In genomic region chr16:18176758-18177157, GRCm38 (mm10) we compare ENCODE assay signal across 14 mouse cellular contexts. TPM values are rescaled to one million over a fixed set of nuclear protein-coding genes. Genes with fewer than 3 reads are reported as not detected.
A peak's percentile ranks its signal among the peaks of the same experiment; 100 is the strongest.
DNase-seq lines count a peak whose midpoint lies in the region; ATAC-seq and TF ChIP-seq lines count a peak whose summit lies in the region.
"Had no signal": no experiment of that assay in that cellular context is flagged by ENCODE, and none has a peak within 500 bp of the region (broad histone marks: within the 10 kb centered on the region; RNA-seq: fewer than 3 reads in every experiment).

No protein-coding gene starts in this region.

- no peaks in the 10 kb centered on the region for H3K9me3 ChIP-seq in lung, embryonic 14.5 days (ENCODE audit: low read depth, low read length)
- no peaks in the 10 kb centered on the region for H3K9me3 ChIP-seq in stomach, embryonic 14.5 days (ENCODE audit: control insufficient read depth, low read depth, low read length)
- H3K9me3 ChIP-seq: forebrain, embryonic 13.5 days; hindbrain, embryonic 15.5 days had no signal

- H3K36me3 ChIP-seq in lung, embryonic 14.5 days (ENCODE audit: insufficient read depth), result no peaks in the 10 kb centered on the region
- no peaks in the 10 kb centered on the region for H3K36me3 ChIP-seq in stomach, embryonic 14.5 days (ENCODE audit: control insufficient read depth, insufficient read depth, low read length)
- H3K36me3 ChIP-seq: hindbrain, embryonic 15.5 days had no signal

- ATAC-seq in lung, embryonic 14.5 days (ENCODE audit: insufficient read depth), result no peak
- no peak for ATAC-seq in stomach, embryonic 14.5 days (ENCODE audit: insufficient number of reproducible peaks, insufficient read depth, low FRiP score, low read depth)
- ATAC-seq: forebrain, embryonic 13.5 days had no signal

- no peak overlapping the region for H3K9ac ChIP-seq in lung, embryonic 14.5 days
- no peak overlapping the region for H3K9ac ChIP-seq in stomach, embryonic 14.5 days (replicated peaks; ENCODE audit: low read depth, low read length)
- H3K9ac ChIP-seq: forebrain, embryonic 13.5 days; hindbrain, embryonic 15.5 days had no signal

- TF ChIP-seq CTCF in gastrocnemius, adult 2 months (IDR thresholded peaks at IDR 0.05), result peak; percentile 57
- peak; percentile 30 for TF ChIP-seq CTCF in lung, embryonic 14.5 days (IDR thresholded peaks at IDR 0.05; ENCODE audit: low read depth)

- no peak overlapping the region for H3K4me2 ChIP-seq in lung, embryonic 14.5 days
- no peak overlapping the region for H3K4me2 ChIP-seq in stomach, embryonic 14.5 days (replicated peaks; ENCODE audit: low read depth, low read length)
- H3K4me2 ChIP-seq: forebrain, embryonic 13.5 days; hindbrain, embryonic 15.5 days had no signal

- 79% methylated on average over 4 of the region's 4 CpGs for WGBS in lung, embryonic 14.5 days
- 71% methylated on average over 4 of the region's 4 CpGs for WGBS in stomach, embryonic 14.5 days

- 0 out of 2 replicates have a peak overlapping the region, but pooled peaks have one; percentile 35 for H3K27ac ChIP-seq in gastrocnemius, adult 2 months
- H3K27ac ChIP-seq in lung, embryonic 14.5 days (ENCODE audit: low read depth), result no peak overlapping the region
- H3K27ac ChIP-seq in stomach, embryonic 14.5 days (ENCODE audit: low read length), result peak overlapping the region; percentile 69; the same call in 1 of the 2 replicates
- H3K27ac ChIP-seq: forebrain, embryonic 13.5 days; hindbrain, embryonic 15.5 days had no signal

- no peaks in the 10 kb centered on the region; the same call in 1 of the 2 replicates for H3K4me1 ChIP-seq in lung, embryonic 14.5 days (ENCODE audit: insufficient read depth)
- peaks cover 38% of the 10 kb centered on the region for H3K4me1 ChIP-seq in stomach, embryonic 14.5 days (ENCODE audit: control insufficient read depth, insufficient read depth, low read length)

- H3K4me3 ChIP-seq in gastrocnemius, adult 2 months, result no peak overlapping the region
- H3K4me3 ChIP-seq in lung, embryonic 14.5 days (ENCODE audit: low read depth, low read length), result no peak overlapping the region
- no peak overlapping the region for H3K4me3 ChIP-seq in stomach, embryonic 14.5 days (ENCODE audit: low read depth, low read length)
- H3K4me3 ChIP-seq: forebrain, embryonic 13.5 days; hindbrain, embryonic 15.5 days had no signal

- intact Hi-C loops in gastrocnemius, adult 2 months (cut with DNase I), result loop anchor here (2.0 kb wide), 1 partner anchor 34 kb away; no protein-coding TSS in a partner anchor

- peak; percentile 75 for DNase-seq in gastrocnemius, adult 2 months
- DNase-seq in gastrocnemius, postnatal 25 days, result no peak
- DNase-seq in lung, embryonic 14.5 days, result no peak
- DNase-seq in lung, adult 18-20 months, result no peak
- peak; percentile 43 to 49 for DNase-seq in kidney, postnatal 4 days
- DNase-seq in frontal cortex, postnatal 14 days (ENCODE audit: low spot score in 2 of 2), result no peak
- no peak for DNase-seq in layer of hippocampus, adult 11-12 months (ENCODE audit: low spot score)
- DNase-seq: adrenal gland, postnatal 25 days had no signal

- no peaks in the 10 kb centered on the region for H3K27me3 ChIP-seq in lung, embryonic 14.5 days (ENCODE audit: insufficient read depth, low read length)
- no peaks in the 10 kb centered on the region for H3K27me3 ChIP-seq in stomach, embryonic 14.5 days (ENCODE audit: control insufficient read depth, insufficient read depth, low read length)
- H3K27me3 ChIP-seq: forebrain, embryonic 13.5 days; hindbrain, embryonic 15.5 days had no signal

RNA-seq across cellular contexts. Expression of gene Ccdc188, which starts 40.9 kb away (rescaled TPM):
- total RNA-seq in gastrocnemius, adult 2 months (2021), result not detected
- not detected for total RNA-seq in gastrocnemius, postnatal 25 days (2021)
- not detected in 2 replicates for polyA plus RNA-seq in lung, embryonic 14.5 days (2014; fragmentation: Nextera tagmentation; extraction: Ambion mirVana)
- not detected in 2 replicates for polyA plus RNA-seq in stomach, embryonic 14.5 days (2014; fragmentation: Nextera tagmentation; extraction: Ambion mirVana)
- total RNA-seq: adrenal gland, postnatal 25 days; common myeloid progenitor, adult 5-6 weeks; left cerebral cortex, postnatal 10 days; megakaryocyte, adult 5-6 weeks had no signal
- polyA plus RNA-seq: forebrain, embryonic 13.5 days; hindbrain, embryonic 15.5 days had no signal

RNA-seq across cellular contexts. Expression of gene Rtn4r, which starts 49.3 kb away (rescaled TPM):
- total RNA-seq in gastrocnemius, adult 2 months (2021), result not detected
- under 1 TPM in 1 of 2 experiments, not detected in 1; 0.13 TPM for total RNA-seq in gastrocnemius, postnatal 25 days (2021)
- 1.3 and 1.7 TPM in 2 replicates for polyA plus RNA-seq in lung, embryonic 14.5 days (2014; fragmentation: Nextera tagmentation; extraction: Ambion mirVana)
- polyA plus RNA-seq in stomach, embryonic 14.5 days (2014; fragmentation: Nextera tagmentation; extraction: Ambion mirVana), result 2.1 and 3.6 TPM in 2 replicates
- total RNA-seq: adrenal gland, postnatal 25 days had no signal

RNA-seq across cellular contexts. Expression of gene Zdhhc8, which starts 58.2 kb away (rescaled TPM):
- 10 to 100 TPM; 21.6 to 28.7 TPM for total RNA-seq in gastrocnemius, adult 2 months (2021)
- total RNA-seq in gastrocnemius, postnatal 25 days (2021), result 10 to 100 TPM; 21.6 to 26.6 TPM
- polyA plus RNA-seq in lung, embryonic 14.5 days (2014; fragmentation: Nextera tagmentation; extraction: Ambion mirVana), result 22.0 and 23.8 TPM in 2 replicates
- 9.8 and 11.1 TPM in 2 replicates for polyA plus RNA-seq in stomach, embryonic 14.5 days (2014; fragmentation: Nextera tagmentation; extraction: Ambion mirVana)

Comparison
In these comparisons a context has a peak if more than half of its experiments do, and no peak if none do; other contexts are left out.
1. DNase-seq: peak in gastrocnemius, adult 2 months (single experiment) and kidney, postnatal 4 days (2 of 2); none in gastrocnemius, postnatal 25 days (single experiment), lung, embryonic 14.5 days (single experiment), lung, adult 18-20 months (0 of 2), frontal cortex, postnatal 14 days (0 of 2) and layer of hippocampus, adult 11-12 months (single experiment).